Mouse (Mus musculus): ENCODE measurements around the gene Cyb5d2.
"Not testable (repeated sequence)": the region's sequence is repeated elsewhere in the genome, so short reads cannot be mapped to it uniquely, and the experiment has no call there.

Gene Cyb5d2

DNA sequence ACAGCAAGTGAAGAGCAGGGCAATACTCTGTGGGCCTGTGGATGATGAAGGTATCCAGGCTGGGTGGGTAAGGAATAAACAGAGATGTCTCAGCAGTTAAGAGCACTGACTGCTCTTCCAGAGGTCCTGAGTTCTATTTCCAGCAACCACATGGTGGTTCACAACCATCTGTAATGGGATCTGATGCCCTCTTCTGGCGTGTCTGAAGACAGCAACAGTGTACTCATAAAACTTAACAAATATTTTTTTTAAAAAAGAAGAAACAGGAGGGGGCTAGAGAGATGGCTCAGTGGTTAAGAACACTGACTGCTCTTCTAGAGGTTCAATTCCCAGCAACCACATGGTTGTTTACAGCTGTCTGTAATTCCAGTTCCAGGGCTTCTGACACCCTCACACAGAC lies 23.3 kb downstream of the Cyb5d2 start:
- DNase-seq (ENCODE audit: low spot score in 2 of 2), result not testable (repeated sequence)

DNA sequence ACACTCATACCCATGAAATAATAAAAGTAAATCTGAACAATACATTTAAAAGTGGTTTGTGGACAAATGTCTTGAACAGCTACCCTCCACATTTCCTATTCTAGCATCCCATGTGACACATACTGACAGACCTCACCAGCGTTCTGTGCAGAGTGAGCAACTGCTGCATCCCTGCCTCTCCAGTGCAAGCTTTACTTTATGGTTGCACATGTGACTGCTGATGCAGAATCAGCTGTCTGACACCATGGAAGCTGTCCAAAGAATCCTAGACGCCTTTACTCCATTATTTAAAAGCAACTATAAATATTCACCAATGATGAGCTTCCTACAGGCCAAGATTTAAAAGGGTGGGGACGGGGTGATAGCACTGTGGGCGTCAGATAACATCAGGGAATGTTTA lies 24.5 kb downstream of the Cyb5d2 start:
- DNase-seq (ENCODE audit: low spot score in 2 of 2), result no peak

DNA sequence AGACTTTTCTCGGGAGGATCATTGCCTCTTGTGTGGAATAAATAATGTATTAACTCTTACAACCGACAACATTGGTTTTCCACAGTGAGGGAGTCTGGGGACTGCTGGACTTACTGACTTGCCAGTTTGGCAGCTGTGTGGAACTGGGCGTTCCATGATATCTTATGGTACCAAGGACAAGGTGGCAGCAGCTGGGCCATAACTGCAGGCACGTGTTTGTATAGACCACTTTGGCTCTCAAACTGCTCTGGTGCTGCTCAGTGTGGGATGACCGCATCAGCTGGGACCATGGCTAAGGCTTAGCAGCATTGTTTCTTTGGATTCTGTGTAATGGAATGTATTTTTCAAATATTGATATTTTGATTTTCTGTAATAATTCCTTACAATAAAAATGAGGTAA lies 25.1 kb downstream of the Cyb5d2 start:
- no peak for DNase-seq (ENCODE audit: low spot score in 2 of 2)

DNA sequence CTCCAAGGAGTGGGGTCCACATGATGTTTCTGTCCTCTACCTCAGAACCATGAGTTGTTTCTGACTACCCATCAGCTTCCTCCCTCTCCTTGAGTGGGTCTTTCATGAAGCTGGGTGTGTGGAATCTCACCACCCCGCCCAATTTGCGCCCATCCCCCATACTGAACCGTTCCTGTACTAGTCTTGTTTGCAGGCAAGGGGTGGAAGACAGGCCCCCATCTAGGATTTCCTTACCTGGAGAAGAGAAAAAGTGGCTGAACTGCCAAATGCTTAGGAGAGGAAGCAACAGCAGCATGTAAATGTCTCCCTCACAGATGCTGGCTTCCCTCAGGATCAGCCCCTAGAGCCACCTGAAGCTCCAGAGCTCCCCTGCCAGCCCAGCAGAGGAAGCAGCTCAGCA lies 25.6 kb downstream of the Cyb5d2 start:
- no peak for DNase-seq (ENCODE audit: low spot score in 2 of 2)

DNA sequence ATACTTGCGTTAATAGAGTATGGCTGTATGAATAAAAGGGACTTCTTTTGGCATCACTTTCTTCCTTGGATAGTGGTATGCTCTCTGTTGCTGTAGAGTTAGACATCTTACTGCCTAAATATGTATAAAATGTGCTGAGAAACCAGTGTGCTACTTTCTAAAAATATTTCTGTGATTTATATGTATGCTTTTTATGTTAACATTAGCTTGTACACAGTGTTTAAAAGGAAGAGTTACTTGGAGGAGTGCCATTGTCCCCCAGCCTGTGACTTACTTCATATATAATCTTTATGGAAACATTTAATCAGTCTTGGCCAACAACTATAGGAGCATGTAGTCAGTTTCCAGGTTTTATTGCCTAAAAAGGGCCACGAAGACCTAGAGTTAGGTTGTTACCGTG lies 26.9 kb downstream of the Cyb5d2 start:
- no peak for DNase-seq (ENCODE audit: low spot score in 2 of 2)

DNA sequence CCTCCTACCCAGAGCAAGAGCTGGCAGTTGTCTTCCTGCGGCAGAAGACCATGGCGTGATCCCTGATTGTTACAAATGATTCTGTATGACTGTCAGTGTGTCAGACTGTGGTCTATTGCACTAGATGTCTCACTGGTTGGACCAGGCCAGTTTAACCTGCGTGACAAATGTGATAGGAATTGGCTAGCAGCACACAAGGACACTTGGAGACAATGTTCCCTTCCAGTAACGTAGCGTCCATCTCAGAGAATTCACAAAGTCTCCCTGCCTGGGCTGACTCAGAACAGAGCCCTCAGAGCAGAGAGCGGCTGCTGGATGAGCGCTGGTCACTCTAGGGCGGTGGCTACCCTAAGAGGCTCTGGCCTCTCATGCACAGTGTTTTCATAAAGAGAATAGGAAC lies 28.2 kb downstream of the Cyb5d2 start:
- DNase-seq (ENCODE audit: low spot score in 2 of 2), result no peak

DNA sequence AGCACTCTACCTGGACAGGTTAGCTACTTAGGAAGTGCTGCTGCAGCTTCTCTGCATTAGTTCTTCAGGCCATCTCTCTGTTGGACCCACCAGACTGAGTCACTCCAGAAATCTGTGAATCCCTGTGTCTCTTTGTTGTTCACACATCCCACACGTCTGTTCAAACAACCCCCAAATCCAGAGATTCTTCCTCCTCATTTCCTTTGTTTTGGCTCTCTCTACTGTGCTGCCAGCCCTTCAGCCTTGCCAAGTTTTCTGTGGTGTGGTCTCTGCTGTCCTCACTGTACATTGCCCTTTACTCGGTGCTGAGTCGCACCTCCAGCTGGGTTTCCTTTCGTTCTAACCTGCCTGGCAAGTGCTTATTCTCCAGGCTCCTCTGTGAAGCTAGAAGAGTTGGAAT lies 31.7 kb downstream of the Cyb5d2 start:
- DNase-seq (ENCODE audit: low spot score in 2 of 2), result no peak

DNA sequence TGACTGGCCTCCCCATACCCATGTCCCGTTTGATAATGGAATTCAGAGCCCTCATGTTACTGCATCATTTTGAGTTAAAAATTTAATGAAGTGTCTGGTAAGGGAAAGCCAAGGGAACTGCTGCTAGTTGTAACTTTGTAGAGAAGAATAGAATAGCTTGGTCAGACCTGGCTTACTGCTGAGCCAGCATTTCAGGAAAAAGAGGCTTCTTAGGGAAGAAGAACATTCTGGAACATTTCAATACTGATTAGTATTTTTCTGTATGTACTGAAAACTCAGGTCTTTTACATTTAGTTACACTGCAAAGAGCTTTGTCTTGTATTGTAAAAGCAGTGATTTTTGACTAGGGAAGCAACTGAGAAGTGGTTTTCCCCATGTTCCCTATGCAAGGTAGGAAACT lies 35.2 kb downstream of the Cyb5d2 start:
- no peak for DNase-seq (ENCODE audit: low spot score in 2 of 2)

DNA sequence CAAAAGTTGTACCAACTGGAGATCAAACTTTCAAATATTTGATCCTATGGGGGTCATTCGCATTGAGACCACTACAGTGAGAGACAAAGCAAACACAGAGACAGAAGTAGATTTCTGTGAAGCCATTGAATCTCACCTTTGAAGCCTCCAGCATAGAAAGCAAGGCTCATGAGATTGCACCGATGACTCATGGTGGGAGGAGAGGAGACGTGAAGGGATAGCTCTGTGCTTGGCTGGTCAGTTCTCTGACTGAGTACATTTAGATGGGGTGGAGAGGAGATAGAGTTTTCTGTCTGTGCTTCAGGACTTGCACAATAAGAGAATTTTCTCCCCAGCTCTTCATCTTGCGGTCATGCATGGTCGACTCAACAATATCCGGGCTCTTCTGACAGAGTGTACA lies 36.4 kb downstream of the Cyb5d2 start:
- no peak for DNase-seq (ENCODE audit: low spot score in 2 of 2)

DNA sequence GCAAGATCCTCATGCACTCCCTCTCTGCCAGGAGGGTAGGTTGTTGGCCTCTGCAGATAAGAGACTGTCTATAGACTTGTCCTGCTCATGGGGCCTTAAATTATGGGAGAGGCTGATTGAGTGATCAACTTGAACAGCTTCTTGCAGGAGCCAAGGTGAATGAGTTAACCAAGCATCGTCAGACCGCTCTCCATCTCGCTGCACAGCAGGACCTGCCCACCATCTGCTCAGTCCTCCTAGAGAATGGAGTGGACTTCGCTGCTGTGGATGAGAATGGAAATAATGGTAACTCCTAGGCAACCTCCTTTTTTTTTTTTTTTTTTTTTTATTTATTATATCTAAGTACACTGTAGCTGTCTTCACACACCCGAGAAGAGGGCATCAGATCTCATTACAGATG lies 37.6 kb downstream of the Cyb5d2 start:
- DNase-seq (ENCODE audit: low spot score in 2 of 2), result no peak

DNA sequence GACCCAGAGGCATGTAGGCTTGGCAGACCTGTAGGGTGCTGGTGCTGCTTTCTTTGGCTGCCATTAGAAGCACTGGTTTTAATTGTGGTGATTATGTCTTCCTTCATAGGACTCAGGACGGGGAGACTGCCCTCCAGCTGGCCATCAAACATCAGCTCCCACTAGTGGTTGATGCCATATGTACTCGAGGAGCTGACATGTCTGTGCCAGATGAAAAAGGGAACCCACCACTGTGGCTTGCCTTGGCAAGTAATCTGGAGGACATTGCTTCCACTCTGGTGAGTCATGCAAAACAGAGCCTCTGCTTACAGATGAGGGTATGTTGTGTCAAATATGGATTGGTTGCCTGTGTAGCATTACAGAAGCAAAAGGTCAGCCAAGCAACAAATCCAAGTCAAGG lies 44.0 kb downstream of the Cyb5d2 start:
- DNase-seq (ENCODE audit: low spot score in 2 of 2), result no peak

DNA sequence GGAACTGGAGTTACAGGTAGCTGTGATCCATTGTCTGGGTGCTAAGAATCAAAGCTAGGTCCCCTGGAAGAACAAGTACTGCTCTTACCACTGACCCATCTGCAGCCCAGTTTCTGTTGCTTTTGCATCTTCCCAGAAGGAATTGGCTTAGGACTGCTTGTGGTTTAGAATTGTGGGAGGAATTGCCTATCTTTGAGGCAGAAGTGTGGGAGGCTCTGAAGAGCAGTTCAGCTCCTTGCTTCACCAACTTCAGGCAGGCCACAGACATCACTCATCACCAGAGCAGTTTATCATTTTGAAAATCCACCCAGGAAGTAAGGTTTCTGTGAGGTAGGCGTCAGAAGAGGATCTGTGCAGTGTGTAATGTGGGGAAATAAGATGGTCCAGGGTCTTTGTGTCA lies 56.9 kb downstream of the Cyb5d2 start:
- DNase-seq (ENCODE audit: low spot score in 2 of 2), result no peak

DNA sequence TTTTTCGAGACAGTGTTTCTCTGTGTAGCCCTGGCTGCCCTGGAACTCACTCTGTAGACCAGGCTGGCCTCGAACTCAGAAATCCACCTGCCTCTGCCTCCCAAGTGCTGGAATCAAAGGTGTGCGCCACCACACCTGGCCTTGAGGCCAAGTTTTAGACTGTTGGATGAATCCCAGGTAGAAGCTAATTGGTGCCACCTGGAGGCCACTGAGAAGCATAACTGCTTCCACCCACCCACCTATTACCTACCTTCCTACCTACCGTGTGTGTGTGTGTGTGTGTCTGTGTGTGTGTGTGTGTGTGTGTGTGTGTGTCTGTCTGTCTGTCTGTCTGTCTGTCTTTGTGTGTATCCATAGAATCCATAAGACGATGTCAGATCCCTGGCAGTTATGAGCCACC lies 58.4 kb downstream of the Cyb5d2 start:
- not testable (repeated sequence) for DNase-seq (ENCODE audit: low spot score in 2 of 2)

DNA sequence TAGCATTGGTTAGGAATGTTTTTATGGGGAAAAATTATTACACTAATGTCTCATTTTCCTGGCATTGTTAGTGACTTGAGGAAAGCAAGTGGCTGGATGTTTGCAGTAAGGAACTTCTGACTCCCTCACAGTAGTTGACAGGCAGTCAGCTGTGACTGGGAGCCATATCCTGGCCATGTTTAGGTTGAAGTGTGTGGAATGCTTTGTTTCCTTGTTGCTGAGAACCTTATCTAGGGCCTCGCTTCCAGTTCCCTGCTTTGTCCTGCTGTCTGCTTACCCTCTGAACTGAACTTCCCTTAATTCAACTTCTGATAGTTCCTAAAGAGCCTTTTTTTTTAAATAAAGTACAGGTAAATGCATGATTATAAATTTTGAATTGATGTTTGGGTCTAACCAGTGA lies 59.6 kb downstream of the Cyb5d2 start:
- DNase-seq (ENCODE audit: low spot score in 2 of 2), result no peak

DNA sequence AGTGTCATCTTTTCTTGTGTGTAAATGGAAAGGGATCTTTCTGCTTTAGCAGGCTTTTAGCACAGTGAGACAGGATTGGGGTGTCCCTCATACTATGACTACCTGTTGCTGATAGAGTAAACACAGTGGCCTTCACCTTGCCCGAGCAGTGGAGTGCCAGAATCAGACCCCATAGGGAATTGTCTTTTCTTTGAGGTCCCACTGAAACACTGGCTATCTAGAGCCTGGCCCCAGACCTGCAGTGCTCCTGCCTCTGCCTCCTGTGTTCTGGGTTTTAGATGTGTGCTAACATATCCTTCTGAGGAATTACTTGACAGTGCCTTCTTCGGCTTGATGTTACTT lies 60.5 kb downstream of the Cyb5d2 start:
- no peak for DNase-seq (ENCODE audit: low spot score in 2 of 2)

DNA sequence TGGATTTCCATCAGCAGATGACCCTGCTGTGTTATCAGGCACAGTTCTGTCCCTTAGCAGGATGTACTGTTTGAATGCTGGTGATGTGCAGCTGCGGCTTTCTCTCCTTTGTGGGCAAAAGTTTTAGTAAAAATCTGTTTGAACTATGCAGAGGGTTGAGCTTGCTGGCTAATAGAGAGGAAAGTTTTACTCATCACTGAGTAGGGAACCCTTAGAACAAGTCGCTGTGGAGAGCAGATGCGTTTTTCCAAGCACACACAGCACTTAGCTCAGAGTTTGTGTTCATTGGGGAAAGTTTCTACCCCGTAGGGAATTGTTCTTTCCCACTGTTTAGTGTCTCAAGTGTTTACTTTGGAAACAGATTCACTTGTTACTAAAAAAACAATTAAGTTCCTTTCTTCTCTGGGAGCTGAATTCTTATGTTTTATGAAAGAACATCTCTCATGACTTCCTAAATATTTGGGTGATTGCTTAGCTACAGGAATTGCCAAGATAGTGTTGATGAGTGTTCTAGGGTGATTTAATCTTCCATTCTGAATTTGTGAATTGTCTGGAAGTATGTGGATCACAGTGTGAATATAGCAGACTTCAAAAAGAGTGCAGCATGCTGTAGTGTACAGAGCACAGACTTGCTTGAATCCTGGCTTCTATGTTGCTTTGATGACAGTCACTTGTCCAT lies 61.0 kb downstream of the Cyb5d2 start:
- DNase-seq (ENCODE audit: low spot score in 2 of 2), result no peak

DNA sequence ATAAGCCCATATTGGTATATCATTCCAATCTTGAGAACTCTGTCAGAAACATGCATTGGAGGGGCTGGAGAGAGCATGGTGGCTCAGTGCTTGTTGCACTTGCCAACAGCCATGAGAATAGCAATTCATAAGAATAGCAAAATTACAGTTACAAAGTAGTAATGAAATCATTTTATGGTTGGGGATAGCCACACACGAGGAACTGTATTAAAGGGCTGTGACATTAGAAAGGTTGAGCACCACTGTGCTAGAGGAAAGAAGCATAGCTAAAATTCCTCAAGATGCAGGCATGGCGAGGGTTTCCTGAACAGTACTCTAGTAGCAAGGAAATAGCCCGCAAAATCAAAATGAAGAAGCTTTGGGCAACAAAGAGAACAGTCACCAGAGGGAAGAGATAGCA lies 62.2 kb downstream of the Cyb5d2 start:
- DNase-seq (ENCODE audit: low spot score in 2 of 2), result no peak
